Mouse (Mus musculus) kidney, embryonic 16.5 days (tissue): ENCODE measurements at regions not wholly inside any gene's neighbourhood (a gene's known extent, or its start where the extent isn't known, plus 50 kb on each side); places are given as distances from the start of the nearest gene placed in this dataset.
A peak's percentile ranks its signal among the peaks of the same experiment; 100 is the strongest.

Source experiments
- ATAC-seq: fragments of 200-750 bp; cut with Nextera tagmentation; 2 replicates; pipeline ENCODE4 v1.8.0; 2017; ENCODE audit warnings: moderate TSS enrichment; ENCODE audit not compliant: low FRiP score, low TSS enrichment
- H3K27ac ChIP-seq: fragments of 300-500 bp; sonication (generic); 2 replicates; pipeline ENCODE4 v1.5.1; 2014; ENCODE audit warnings: low read length
- H3K27me3 ChIP-seq: fragments of 300-500 bp; sonication (generic); 2 replicates; pipeline ENCODE4 v1.6.1; 2014; ENCODE audit warnings: low read length, control low read depth, mixed read lengths; ENCODE audit not compliant: insufficient read depth
- H3K36me3 ChIP-seq: fragments of 300-500 bp; sonication (generic); 2 replicates; pipeline ENCODE4 v1.6.1; 2014; ENCODE audit warnings: low read length, control low read depth, mixed read lengths; ENCODE audit not compliant: insufficient read depth
- H3K4me1 ChIP-seq: fragments of 300-500 bp; sonication (generic); 2 replicates; pipeline ENCODE4 v1.6.1; 2014; ENCODE audit warnings: low read length, control low read depth, mixed read lengths; ENCODE audit not compliant: insufficient read depth
- H3K4me2 ChIP-seq: fragments of 300-500 bp; sonication (generic); replicated peaks from 2 replicates; pipeline ENCODE4 v1.6.1; 2014; ENCODE audit warnings: low read depth, low read length
- H3K4me3 ChIP-seq: fragments of 300-500 bp; sonication (generic); 2 replicates; pipeline ENCODE4 v1.5.1; 2014; ENCODE audit warnings: mild to moderate bottlenecking, low read length
- H3K9ac ChIP-seq: fragments of 300-500 bp; sonication (generic); replicated peaks from 2 replicates; pipeline ENCODE4 v1.6.1; 2014; ENCODE audit warnings: low read length
- H3K9me3 ChIP-seq: fragments of 300-500 bp; sonication (generic); 2 replicates; pipeline ENCODE4 v1.6.1; 2016; ENCODE audit warnings: low read length, control low read depth
- WGBS: fragments of 180-500 bp; shearing (Covaris S2); extraction: QIAGEN DNeasy Blood & Tissue Kit; methylation state at CpG from one replicate; pipeline ENCODE4 v1.1.7; 2014; 5-methylcytosine and 5-hydroxymethylcytosine counted together

GRCm38 (mm10) chr1:43882576-43882975 lies 50.9 kb upstream of the Tpp2 start:
- Histone ChIP-seq H3K27ac (no peak overlapping the region), H3K4me2 (no peak overlapping the region), H3K9me3 (no peaks in the 10 kb centered on the region), H3K36me3 (no peaks in the 10 kb centered on the region), H3K4me3 (no peak overlapping the region), H3K27me3 (no peaks in the 10 kb centered on the region), H3K4me1 (no peaks in the 10 kb centered on the region), H3K9ac (no peak overlapping the region)
- 37% methylated on average over 11 of the region's 11 CpGs for WGBS
- no peak for ATAC-seq

- no peak for ATAC-seq
- H3K27ac ChIP-seq: no peak overlapping the region
- H3K9me3 ChIP-seq: no peaks in the 10 kb centered on the region
- no peaks in the 10 kb centered on the region for H3K27me3 ChIP-seq
- WGBS: 76% methylated on average over 3 of the region's 3 CpGs
- H3K4me2 ChIP-seq: no peak overlapping the region
- no peaks in the 10 kb centered on the region for H3K36me3 ChIP-seq
- no peak overlapping the region for H3K4me3 ChIP-seq
- no peaks in the 10 kb centered on the region for H3K4me1 ChIP-seq
- H3K9ac ChIP-seq: no peak overlapping the region
Observed at GRCm38 (mm10) chr1:43880396-43880795, 52.8 kb upstream of the Uxs1 start.

DNA sequence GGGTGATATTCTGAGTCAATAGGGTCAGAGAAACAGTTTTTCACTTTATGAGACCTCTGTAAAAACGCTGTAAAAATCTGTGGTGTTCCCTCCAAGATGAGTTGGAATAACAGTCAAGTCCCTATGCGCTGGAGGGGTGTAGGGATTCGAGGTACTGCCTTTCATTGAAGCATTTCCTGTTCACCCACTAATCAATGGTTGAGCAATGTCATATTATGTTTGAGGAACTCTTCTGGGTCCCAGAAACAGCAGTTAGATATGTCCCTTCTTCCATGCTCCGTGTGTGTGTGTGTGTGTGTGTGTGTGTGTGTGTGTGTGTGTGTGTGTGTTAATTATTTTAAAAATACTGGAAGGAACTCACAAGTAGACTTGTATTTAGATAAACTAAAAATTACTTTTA lies 52.3 kb upstream of the Uxs1 start:
- Histone ChIP-seq H3K36me3 (no peaks in the 10 kb centered on the region), H3K4me2 (no peak overlapping the region), H3K4me1 (no peaks in the 10 kb centered on the region), H3K4me3 (no peak overlapping the region), H3K9ac (no peak overlapping the region), H3K27me3 (no peaks in the 10 kb centered on the region), H3K27ac (no peak overlapping the region), H3K9me3 (no peaks in the 10 kb centered on the region)
- ATAC-seq: no peak
- 66% methylated on average over 4 of the region's 4 CpGs for WGBS

- Histone ChIP-seq H3K4me3 (no peak overlapping the region), H3K36me3 (no peaks in the 10 kb centered on the region), H3K4me2 (no peak overlapping the region), H3K27me3 (no peaks in the 10 kb centered on the region), H3K9ac (no peak overlapping the region), H3K9me3 (no peaks in the 10 kb centered on the region), H3K4me1 (no peaks in the 10 kb centered on the region), H3K27ac (no peak overlapping the region)
- ATAC-seq: no peak
- WGBS: 75% methylated on average over 8 of the region's 8 CpGs
Observed at GRCm38 (mm10) chr1:43879163-43879562, 51.6 kb upstream of the Uxs1 start.

DNA sequence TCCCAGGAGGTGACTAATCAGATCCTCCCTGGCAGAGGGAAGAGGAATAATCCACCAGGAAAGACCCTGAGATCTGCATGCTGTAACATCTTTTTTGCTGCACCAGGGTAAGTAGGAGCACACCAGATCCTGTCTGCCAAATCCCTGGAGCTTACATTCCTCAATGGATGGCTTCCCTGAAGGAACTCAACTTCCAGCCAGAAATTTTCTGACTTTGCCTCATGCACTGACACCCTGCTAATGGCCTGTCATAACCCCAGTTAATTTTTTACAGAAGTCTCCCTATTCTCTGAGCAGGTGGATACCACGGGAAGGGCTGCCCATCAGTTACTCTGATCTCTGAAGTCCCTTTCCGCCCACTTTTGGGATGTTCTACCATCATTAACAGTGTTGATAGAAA lies 50.6 kb upstream of the Uxs1 start:
- Histone ChIP-seq H3K27me3 (no peaks in the 10 kb centered on the region), H3K9me3 (no peaks in the 10 kb centered on the region), H3K36me3 (no peaks in the 10 kb centered on the region), H3K4me1 (no peaks in the 10 kb centered on the region), H3K4me3 (no peak overlapping the region), H3K4me2 (no peak overlapping the region), H3K9ac (no peak overlapping the region), H3K27ac (no peak overlapping the region)
- ATAC-seq: peak; percentile 49; the same call in 1 of the 2 replicates
- 64% methylated on average over 2 of the region's 2 CpGs for WGBS

GRCm38 (mm10) chr1:43877704-43878103 lies 50.1 kb upstream of the Uxs1 start:
- Histone ChIP-seq H3K36me3 (no peaks in the 10 kb centered on the region), H3K4me2 (no peak overlapping the region), H3K27ac (no peak overlapping the region), H3K27me3 (no peaks in the 10 kb centered on the region), H3K9ac (no peak overlapping the region), H3K9me3 (no peaks in the 10 kb centered on the region), H3K4me1 (no peaks in the 10 kb centered on the region), H3K4me3 (no peak overlapping the region)
- no peak for ATAC-seq
